In genomic region chr11:51656798-51657521, GRCm38 (mm10) we compare ENCODE assay signal across 13 mouse cellular contexts. TPM values are rescaled to one million over a fixed set of nuclear protein-coding genes. Genes with fewer than 3 reads are reported as not detected.
DNase-seq lines count a peak whose midpoint lies in the region; TF ChIP-seq lines count a peak whose summit lies in the region.
"Had no signal": no experiment of that assay in that cellular context is flagged by ENCODE, and none has a peak within 500 bp of the region (broad histone marks: within the 10 kb centered on the region; RNA-seq: fewer than 3 reads in every experiment).

No protein-coding gene starts in this region.

- no peaks in the 10 kb centered on the region for H3K27me3 ChIP-seq in liver, adult 2 months (ENCODE audit: control insufficient read depth, insufficient read depth, low read length)
- no peaks in the 10 kb centered on the region for H3K27me3 ChIP-seq in ES-Bruce4 (ENCODE audit: control insufficient read depth, insufficient read depth, low read length, poor library complexity, severe bottlenecking)

- H3K4me3 ChIP-seq in liver, adult 2 months (ENCODE audit: insufficient read depth, low read depth, low read length) = no peak overlapping the region
- no peak overlapping the region for H3K4me3 ChIP-seq in ES-Bruce4 (ENCODE audit: low read depth, low read length)
- H3K4me3 ChIP-seq: forebrain, embryonic 10.5 days; hindbrain, embryonic 15.5 days had no signal

- peak; percentile 96 for DNase-seq in liver, adult 2 months (ENCODE audit: extremely low read depth, low read depth, low spot score)
- DNase-seq in liver = no peak
- peak; percentile 81 for DNase-seq in kidney, adult 18-20 months
- DNase-seq in kidney, postnatal 4 days = peak; percentile 40 to 61
- no peak for DNase-seq in B cell, adult 2 months
- DNase-seq in right cerebral cortex, adult 2 months (ENCODE audit: low spot score in 2 of 2) = no peak
- DNase-seq in spleen, adult 12 weeks (ENCODE audit: low spot score) = no peak
- DNase-seq: cerebellum, adult 18-20 months; lung, embryonic 14.5 days; thymus, postnatal 25 days had no signal

- H3K36me3 ChIP-seq in liver, adult 2 months (ENCODE audit: control insufficient read depth, insufficient read depth, low read length) = no peaks in the 10 kb centered on the region
- peaks cover 33% of the 10 kb centered on the region for H3K36me3 ChIP-seq in ES-Bruce4 (ENCODE audit: control insufficient read depth, insufficient read depth, low read length, poor library complexity, severe bottlenecking)
- H3K36me3 ChIP-seq: forebrain, embryonic 10.5 days; hindbrain, embryonic 15.5 days had no signal

- TF ChIP-seq POLR2A in liver, adult 2 months (IDR thresholded peaks at IDR 0.05; ENCODE audit: extremely low read depth, insufficient read depth, low read length) = 0 out of 2 replicates have a peak, but pooled peaks have one; percentile 21
- TF ChIP-seq POLR2A in ES-Bruce4 (IDR thresholded peaks at IDR 0.05; ENCODE audit: insufficient read depth, low read length) = no peak

- WGBS in liver, adult 2 months = 22% methylated on average over 10 of the region's 10 CpGs

- H3K27ac ChIP-seq in liver, adult 2 months (replicated peaks; ENCODE audit: insufficient read depth, low read depth, low read length) = peak overlapping the region; percentile 87
- peak overlapping the region; percentile 55 for H3K27ac ChIP-seq in ES-Bruce4 (ENCODE audit: insufficient read depth, low read length)
- H3K27ac ChIP-seq: forebrain, embryonic 10.5 days; hindbrain, embryonic 15.5 days had no signal

- TF ChIP-seq EP300 in ES-Bruce4 (IDR thresholded peaks at IDR 0.05; ENCODE audit: insufficient read depth, low read depth, low read length) = no peak

- peaks cover 44% of the 10 kb centered on the region for H3K4me1 ChIP-seq in liver, adult 2 months (ENCODE audit: control insufficient read depth, insufficient read depth, low read length)
- H3K4me1 ChIP-seq in ES-Bruce4 (ENCODE audit: control insufficient read depth, insufficient read depth, low read length) = no peaks in the 10 kb centered on the region

- no peak for TF ChIP-seq CTCF in liver, adult 2 months (IDR thresholded peaks at IDR 0.05; ENCODE audit: low read depth, low read length)
- TF ChIP-seq CTCF in ES-Bruce4 (IDR thresholded peaks at IDR 0.05; ENCODE audit: low read depth, low read length) = no peak

- H3K79me2 ChIP-seq in liver, adult 2 months (ENCODE audit: control insufficient read depth, insufficient read depth, low read length) = no peaks in the 10 kb centered on the region

- H3K9me3 ChIP-seq in ES-Bruce4 (replicated peaks; ENCODE audit: control insufficient read depth, insufficient read depth, low read length, poor library complexity, severe bottlenecking) = no peaks in the 10 kb centered on the region
- H3K9me3 ChIP-seq: forebrain, embryonic 10.5 days; hindbrain, embryonic 15.5 days had no signal

- H3K9ac ChIP-seq in liver, adult 2 months (ENCODE audit: low read depth, low read length) = peak overlapping the region; percentile 9; the same call in 1 of the 2 replicates
- H3K9ac ChIP-seq in ES-Bruce4 (ENCODE audit: low read depth, poor library complexity, severe bottlenecking) = no peak overlapping the region
- H3K9ac ChIP-seq: hindbrain, embryonic 15.5 days; lung, embryonic 14.5 days had no signal

RNA-seq across cellular contexts. Expression of gene D930048N14Rik, which starts 6.2 kb away (rescaled TPM):
- total RNA-seq in liver, adult 2 months (2014; rRNA removed) = 1.3 and 1.7 TPM in 2 replicates
- 10.3 and 10.9 TPM in 2 replicates for polyA plus RNA-seq in liver, adult 2 months (2012; rRNA removed)
- 10.1 and 10.6 TPM in 2 replicates for polyA plus RNA-seq in ES-Bruce4 (2011; ENCODE audit: insufficient read depth, insufficient read length, low read depth, missing spikeins)

RNA-seq across cellular contexts. Expression of gene N4bp3, which starts 6.3 kb away (rescaled TPM):
- 1.6 and 2.4 TPM in 2 replicates for total RNA-seq in liver, adult 2 months (2014; rRNA removed)
- polyA plus RNA-seq in liver, adult 2 months (2012; rRNA removed) = 5.7 and 6.4 TPM in 2 replicates
- polyA plus RNA-seq in ES-Bruce4 (2011; ENCODE audit: insufficient read depth, insufficient read length, low read depth, missing spikeins) = 18.5 and 19.9 TPM in 2 replicates

RNA-seq across cellular contexts. Expression of gene Rmnd5b, which starts 21.3 kb away (rescaled TPM):
- 8.9 and 10.3 TPM in 2 replicates for total RNA-seq in liver, adult 2 months (2014; rRNA removed)
- polyA plus RNA-seq in liver, adult 2 months (2012; rRNA removed) = 44.9 and 46.6 TPM in 2 replicates
- polyA plus RNA-seq in ES-Bruce4 (2011; ENCODE audit: insufficient read depth, insufficient read length, low read depth, missing spikeins) = 17.9 and 20.2 TPM in 2 replicates

RNA-seq across cellular contexts. Expression of gene 0610009B22Rik, which starts 31.7 kb away (rescaled TPM):
- total RNA-seq in liver, adult 2 months (2014; rRNA removed) = 30.5 and 32.2 TPM in 2 replicates
- 17.7 and 21.6 TPM in 2 replicates for polyA plus RNA-seq in liver, adult 2 months (2012; rRNA removed)
- 37.9 and 45.7 TPM in 2 replicates for polyA plus RNA-seq in ES-Bruce4 (2011; ENCODE audit: insufficient read depth, insufficient read length, low read depth, missing spikeins)

RNA-seq across cellular contexts. Expression of gene Nhp2, which starts 37.4 kb away (rescaled TPM):
- total RNA-seq in liver, adult 2 months (2014; rRNA removed) = 26.4 and 29.4 TPM in 2 replicates
- 31.4 and 33.8 TPM in 2 replicates for polyA plus RNA-seq in liver, adult 2 months (2012; rRNA removed)
- polyA plus RNA-seq in ES-Bruce4 (2011; ENCODE audit: insufficient read depth, insufficient read length, low read depth, missing spikeins) = 202 and 205 TPM in 2 replicates

Comparison
In these comparisons a context has a peak if more than half of its experiments do, and no peak if none do; other contexts are left out.
1. DNase-seq: peak in liver, adult 2 months (single experiment), kidney, adult 18-20 months (single experiment) and kidney, postnatal 4 days (2 of 2); none in liver (single experiment), B cell, adult 2 months (0 of 2), right cerebral cortex, adult 2 months (0 of 2) and spleen, adult 12 weeks (single experiment).